In the genomic region with DNA sequence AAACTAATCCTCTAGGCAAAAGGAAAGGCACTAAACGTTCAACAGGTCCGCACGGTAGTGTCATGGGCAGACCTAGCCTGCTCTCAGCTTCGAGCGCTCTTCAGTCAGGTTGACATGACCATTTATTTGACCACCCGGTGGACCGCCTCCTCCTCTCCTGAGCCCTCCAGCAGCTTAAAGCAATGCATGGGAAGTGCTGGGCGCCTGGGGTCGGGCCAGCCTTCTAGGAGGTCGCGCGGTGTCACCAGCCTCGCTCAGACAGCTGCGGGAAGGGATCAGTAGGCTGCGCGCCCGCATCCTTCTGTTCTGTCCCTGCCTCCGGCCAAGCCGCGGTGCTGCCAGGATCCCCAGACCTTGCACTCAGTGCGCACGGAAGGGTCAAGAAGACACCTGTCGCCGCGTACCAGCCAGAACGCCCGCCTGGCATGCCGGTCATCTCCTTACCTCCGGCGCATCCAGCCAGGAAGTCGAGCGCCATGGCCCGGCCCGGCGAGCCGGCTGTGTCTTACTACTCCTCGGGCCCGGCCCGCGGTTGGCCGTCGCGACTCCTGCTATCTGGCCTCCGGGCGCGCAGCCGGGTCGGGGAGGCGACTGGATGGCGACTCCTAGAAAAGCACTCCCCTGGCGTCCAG, we compare ENCODE assay signal across 8 mouse cellular contexts. TPM values are rescaled to one million over a fixed set of nuclear protein-coding genes. Genes with fewer than 3 reads are reported as not detected.
A peak's percentile ranks its signal among the peaks of the same experiment; 100 is the strongest.
DNase-seq lines count a peak whose midpoint lies in the region; ATAC-seq lines count a peak whose summit lies in the region.

No protein-coding gene starts in this region.

- H3K9me3 ChIP-seq in kidney, embryonic 14.5 days (ENCODE audit: control insufficient read depth, low read length), result no peaks in the 10 kb centered on the region
- no peaks in the 10 kb centered on the region for H3K9me3 ChIP-seq in forebrain, embryonic 16.5 days (ENCODE audit: control insufficient read depth, low read length)

- peaks cover 33% of the 10 kb centered on the region for H3K4me1 ChIP-seq in kidney, embryonic 14.5 days (ENCODE audit: control insufficient read depth, insufficient read depth, low read length)
- H3K4me1 ChIP-seq in forebrain, embryonic 16.5 days (replicated peaks; ENCODE audit: control insufficient read depth, insufficient read depth, low read length), result peaks cover 44% of the 10 kb centered on the region

- H3K27me3 ChIP-seq in kidney, embryonic 14.5 days (ENCODE audit: control insufficient read depth, insufficient read depth, low read length), result no peaks in the 10 kb centered on the region
- no peaks in the 10 kb centered on the region for H3K27me3 ChIP-seq in forebrain, embryonic 16.5 days (replicated peaks; ENCODE audit: control insufficient read depth, insufficient read depth, low read length)

- peak overlapping the region; percentile 98 for H3K4me2 ChIP-seq in kidney, embryonic 14.5 days (replicated peaks; ENCODE audit: low read depth, low read length)
- peak overlapping the region; percentile 88 for H3K4me2 ChIP-seq in forebrain, embryonic 16.5 days (ENCODE audit: low read length)

- no peak overlapping the region for H3K27ac ChIP-seq in kidney, embryonic 14.5 days (ENCODE audit: low read depth, low read length)
- H3K27ac ChIP-seq in forebrain, embryonic 16.5 days (ENCODE audit: low read length), result peak overlapping the region; percentile 28; the same call in 1 of the 2 replicates

- no peak for DNase-seq in kidney, adult 11 months
- DNase-seq in ZHBTc4 (ENCODE audit: low read depth, low spot score), result peak; percentile 35
- no peak for DNase-seq in spleen, adult 18-20 months
- no peak for DNase-seq in gastrocnemius, adult 8-10 months (ENCODE audit: low spot score in 2 of 2)
- no peak for DNase-seq in spleen, adult 12 weeks (ENCODE audit: low spot score)

- WGBS in kidney, embryonic 14.5 days, result 2% methylated on average over 51 of the region's 51 CpGs
- WGBS in forebrain, embryonic 16.5 days, result 2% methylated on average over 49 of the region's 51 CpGs

- H3K4me3 ChIP-seq in kidney, embryonic 14.5 days (ENCODE audit: low read length), result peak overlapping the region; percentile 69
- H3K4me3 ChIP-seq in forebrain, embryonic 16.5 days (replicated peaks; ENCODE audit: low read length), result peak overlapping the region; percentile 93

- H3K36me3 ChIP-seq in kidney, embryonic 14.5 days (ENCODE audit: control insufficient read depth, insufficient read depth, low read length), result no peaks in the 10 kb centered on the region
- H3K36me3 ChIP-seq in forebrain, embryonic 16.5 days (ENCODE audit: control insufficient read depth, insufficient read depth), result no peaks in the 10 kb centered on the region

- ATAC-seq in kidney, embryonic 14.5 days (ENCODE audit: low FRiP score, low TSS enrichment), result peak; percentile 5; the same call in 1 of the 2 replicates
- peak; percentile 14 for ATAC-seq in forebrain, embryonic 16.5 days
- ATAC-seq in megakaryocyte, adult 5-6 weeks (ENCODE audit: poor library complexity, severe bottlenecking), result peak; percentile 4

- peak overlapping the region; percentile 77 for H3K9ac ChIP-seq in kidney, embryonic 14.5 days (ENCODE audit: low read depth, low read length)
- H3K9ac ChIP-seq in forebrain, embryonic 16.5 days (replicated peaks; ENCODE audit: low read depth, low read length), result peak overlapping the region; percentile 84

RNA-seq across cellular contexts. Expression of gene Slc25a29, which starts 0.4 kb away (rescaled TPM):
- 7.5 and 9.0 TPM in 2 replicates for polyA plus RNA-seq in kidney, embryonic 14.5 days (2014; fragmentation: Nextera tagmentation; extraction: Ambion mirVana)
- polyA plus RNA-seq in forebrain, embryonic 16.5 days (2015; fragmentation: Nextera tagmentation; extraction: Ambion mirVana), result 27.6 and 28.6 TPM in 2 replicates
- 0.48 and 0.56 TPM in 2 replicates for total RNA-seq in megakaryocyte, adult 5-6 weeks (2015)
- 0.16 TPM in 1 of 2 replicates, not detected in the other for total RNA-seq in megakaryocyte, adult 5-6 weeks (2017)
- total RNA-seq in gastrocnemius, adult 8-10 months (2022), result 10 to 100 TPM in 1 of 4 experiments, 1 to 10 TPM in 3; 8.5 to 10.5 (median 8.9) TPM

RNA-seq across cellular contexts. Expression of gene Slc25a47, which starts 0.5 kb away (rescaled TPM):
- polyA plus RNA-seq in kidney, embryonic 14.5 days (2014; fragmentation: Nextera tagmentation; extraction: Ambion mirVana), result 7.6 and 9.0 TPM in 2 replicates
- 13.5 and 19.1 TPM in 2 replicates for polyA plus RNA-seq in forebrain, embryonic 16.5 days (2015; fragmentation: Nextera tagmentation; extraction: Ambion mirVana)
- 0.22 and 0.52 TPM in 2 replicates for total RNA-seq in megakaryocyte, adult 5-6 weeks (2015)
- total RNA-seq in megakaryocyte, adult 5-6 weeks (2017), result 0.45 and 0.59 TPM in 2 replicates
- 1 to 10 TPM; 4.0 to 7.5 (median 5.8) TPM for total RNA-seq in gastrocnemius, adult 8-10 months (2022)

RNA-seq across cellular contexts. Expression of gene Yy1, which starts 42.6 kb away (rescaled TPM):
- polyA plus RNA-seq in kidney, embryonic 14.5 days (2014; fragmentation: Nextera tagmentation; extraction: Ambion mirVana), result 23.2 and 24.2 TPM in 2 replicates
- 14.0 and 15.3 TPM in 2 replicates for polyA plus RNA-seq in forebrain, embryonic 16.5 days (2015; fragmentation: Nextera tagmentation; extraction: Ambion mirVana)
- total RNA-seq in megakaryocyte, adult 5-6 weeks (2015), result 67.2 and 70.7 TPM in 2 replicates
- total RNA-seq in megakaryocyte, adult 5-6 weeks (2017), result 40.3 and 50.5 TPM in 2 replicates
- 10 to 100 TPM; 26.6 to 33.0 (median 29.6) TPM for total RNA-seq in gastrocnemius, adult 8-10 months (2022)

RNA-seq across cellular contexts. Expression of gene Wdr25, which starts 58.1 kb away (rescaled TPM):
- polyA plus RNA-seq in kidney, embryonic 14.5 days (2014; fragmentation: Nextera tagmentation; extraction: Ambion mirVana), result 3.4 and 6.0 TPM in 2 replicates
- polyA plus RNA-seq in forebrain, embryonic 16.5 days (2015; fragmentation: Nextera tagmentation; extraction: Ambion mirVana), result 8.6 and 9.1 TPM in 2 replicates
- total RNA-seq in megakaryocyte, adult 5-6 weeks (2015), result 1.5 and 3.6 TPM in 2 replicates
- total RNA-seq in megakaryocyte, adult 5-6 weeks (2017), result 3.9 and 4.5 TPM in 2 replicates
- total RNA-seq in gastrocnemius, adult 8-10 months (2022), result 1 to 10 TPM; 3.7 to 4.8 (median 4.6) TPM

RNA-seq across cellular contexts. Expression of gene Wars, which starts 58.6 kb away (rescaled TPM):
- polyA plus RNA-seq in kidney, embryonic 14.5 days (2014; fragmentation: Nextera tagmentation; extraction: Ambion mirVana), result 62.4 and 107 TPM in 2 replicates
- 113 and 114 TPM in 2 replicates for polyA plus RNA-seq in forebrain, embryonic 16.5 days (2015; fragmentation: Nextera tagmentation; extraction: Ambion mirVana)
- total RNA-seq in megakaryocyte, adult 5-6 weeks (2015), result 20.0 and 22.6 TPM in 2 replicates
- 47.8 and 51.9 TPM in 2 replicates for total RNA-seq in megakaryocyte, adult 5-6 weeks (2017)
- total RNA-seq in gastrocnemius, adult 8-10 months (2022), result 10 to 100 TPM; 26.4 to 28.7 (median 28.0) TPM

Comparison
In these comparisons a context has a peak if more than half of its experiments do, and no peak if none do; other contexts are left out.
1. RNA of gene Slc25a29, which starts 0.4 kb away (total RNA-seq): 8.5 to 10.5 TPM in gastrocnemius, adult 8-10 months; 0.16 to 0.56 TPM in megakaryocyte, adult 5-6 weeks; every median in the first group is over 4 times any median in the second.
2. Peak in every context shown above with its lines, with median percentiles within 50 percentile points of each other: ATAC-seq.